Mouse (Mus musculus): ENCODE results near the gene Fgb.
A peak's percentile ranks its signal among the peaks of the same experiment; 100 is the strongest.

Fgb gene

DNA sequence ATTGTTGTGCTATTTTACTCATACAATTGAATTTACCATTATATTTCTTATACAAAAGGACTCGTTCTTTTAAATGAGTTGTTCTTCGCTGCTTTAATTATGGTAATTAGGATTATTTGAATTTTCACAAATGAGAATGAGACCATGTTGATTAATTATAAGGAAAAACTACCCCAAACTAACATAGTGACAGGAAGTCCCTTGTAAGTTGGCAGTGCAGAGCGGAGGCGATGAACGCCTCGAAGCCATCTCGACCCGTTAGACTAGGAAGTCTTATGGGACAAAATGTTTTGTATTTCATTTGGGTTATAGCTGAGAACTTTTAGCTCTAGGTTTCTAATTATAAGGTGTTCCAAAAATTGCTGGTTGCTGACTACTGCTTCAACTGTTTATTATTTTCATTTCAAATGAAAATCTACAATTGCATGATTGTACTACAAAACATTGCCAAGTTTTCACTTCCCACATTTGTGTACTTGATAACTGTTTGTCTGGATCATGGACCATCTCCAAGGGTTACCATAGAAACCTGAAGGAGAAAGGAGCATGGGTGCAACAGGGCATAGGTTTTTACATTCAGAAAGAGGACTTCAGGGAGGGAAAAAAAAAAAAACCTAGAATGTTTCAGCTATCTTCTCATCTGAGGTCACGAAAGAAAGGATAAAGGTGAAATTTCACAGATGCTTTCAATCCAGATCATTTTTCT, 22.0 kb downstream of the Fgb start:
- DNase-seq (ENCODE audit: low spot score in 2 of 2) = no peak

DNA sequence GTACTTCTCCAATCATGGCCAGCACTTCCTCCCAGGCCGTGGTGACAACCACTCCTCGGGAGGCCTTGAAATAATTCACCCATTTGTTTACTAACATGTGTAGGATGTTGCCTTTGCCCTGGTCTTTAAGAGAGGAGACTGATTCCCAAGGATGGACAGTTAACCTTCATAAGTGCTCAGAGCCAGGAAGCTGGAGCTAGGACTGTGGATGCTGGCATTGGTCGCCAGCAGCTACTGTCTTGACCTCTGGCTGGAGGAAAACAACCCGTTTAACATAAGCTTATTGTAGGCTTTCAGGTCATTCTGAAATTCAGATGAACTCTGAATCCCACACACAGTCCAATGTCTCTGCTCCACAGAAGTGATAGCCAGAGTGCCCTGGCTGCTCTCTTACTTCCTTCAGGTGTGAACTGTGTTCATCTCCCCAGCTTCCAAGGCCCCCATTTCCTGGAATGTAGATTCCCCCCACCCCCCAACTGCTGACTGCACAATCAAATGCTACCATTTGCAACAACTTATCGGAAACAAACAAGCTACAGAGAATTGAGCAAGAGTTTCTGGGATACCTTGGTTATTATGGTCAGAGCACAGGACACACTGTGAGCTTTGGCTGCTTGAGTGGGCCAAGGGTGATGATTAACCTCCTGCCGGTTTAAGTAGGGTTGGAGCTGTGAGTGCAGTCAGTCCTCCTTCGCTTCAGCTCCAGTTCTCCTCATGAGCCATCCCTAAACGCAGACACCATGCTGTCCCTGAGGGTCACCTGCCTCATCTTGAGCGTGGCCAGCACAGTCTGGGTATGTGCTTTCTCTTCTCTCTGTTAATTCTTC, 24.0 kb downstream of the Fgb start, which contains the start of gene Fga:
Gene Fga (plus strand): TSS at position 602 of the 827 bp plus-strand sequence.
- DNase-seq (ENCODE audit: low spot score in 2 of 2) = no peak

DNA sequence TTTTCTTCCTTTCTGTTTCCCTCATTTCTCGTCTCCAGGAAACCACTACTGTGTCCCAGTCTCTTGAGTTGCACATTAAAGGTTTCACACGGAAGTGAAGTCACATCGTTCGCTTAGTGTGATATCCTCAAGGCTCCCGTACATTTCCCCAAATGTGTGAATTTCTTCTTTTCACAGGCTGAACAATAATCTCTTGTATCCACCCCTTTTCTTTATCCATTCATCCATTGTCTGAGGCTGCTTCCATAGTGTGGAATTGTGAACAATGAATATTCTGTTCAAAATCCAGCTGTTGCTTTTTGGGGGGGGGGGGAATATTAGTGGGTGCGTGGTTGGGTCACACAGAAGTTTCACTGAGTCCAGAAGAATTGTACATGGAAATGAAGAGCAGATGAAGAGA, 24.6 kb downstream of the Fgb start:
- DNase-seq (ENCODE audit: low spot score in 2 of 2) = no peak

DNA sequence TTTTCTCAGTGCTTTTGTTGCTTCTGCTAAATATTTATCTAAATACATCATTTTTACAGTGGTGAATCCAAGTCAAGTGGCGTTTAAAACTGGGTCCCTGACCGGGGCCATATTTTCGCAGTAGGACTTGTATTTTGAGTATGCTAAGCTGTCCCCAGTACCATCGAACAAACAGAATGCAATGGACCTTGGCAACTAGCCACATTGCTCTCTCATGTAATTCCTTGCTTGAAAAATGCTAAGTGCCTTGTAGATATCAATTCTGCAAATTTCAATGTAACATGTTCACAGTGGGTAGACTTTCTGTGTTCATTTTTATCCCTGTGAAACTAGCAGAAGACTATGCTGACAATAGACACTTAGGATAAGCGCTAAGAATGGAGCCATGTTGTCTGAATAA, 28.5 kb downstream of the Fgb start:
- no peak for DNase-seq (ENCODE audit: low spot score in 2 of 2)

DNA sequence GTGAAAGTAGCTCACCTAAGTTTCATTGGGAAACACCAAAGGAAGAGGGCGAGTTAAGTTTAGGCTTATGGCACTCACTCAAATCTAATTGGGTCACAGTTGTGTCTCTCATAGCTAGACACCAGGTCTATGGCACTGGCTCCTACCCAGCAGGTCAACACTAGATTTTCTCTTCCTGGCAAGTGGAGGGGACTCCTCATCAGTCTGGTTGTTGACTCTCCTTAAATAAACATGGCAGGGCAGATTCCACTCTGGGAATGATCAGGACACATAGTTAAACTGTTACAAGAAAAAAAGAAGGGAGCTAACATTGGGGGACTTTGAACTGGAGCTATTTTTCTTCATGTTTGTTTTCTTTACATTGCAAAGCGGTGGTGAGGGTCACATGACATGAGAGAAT, 29.3 kb downstream of the Fgb start:
- no peak for DNase-seq (ENCODE audit: low spot score in 2 of 2)

DNA sequence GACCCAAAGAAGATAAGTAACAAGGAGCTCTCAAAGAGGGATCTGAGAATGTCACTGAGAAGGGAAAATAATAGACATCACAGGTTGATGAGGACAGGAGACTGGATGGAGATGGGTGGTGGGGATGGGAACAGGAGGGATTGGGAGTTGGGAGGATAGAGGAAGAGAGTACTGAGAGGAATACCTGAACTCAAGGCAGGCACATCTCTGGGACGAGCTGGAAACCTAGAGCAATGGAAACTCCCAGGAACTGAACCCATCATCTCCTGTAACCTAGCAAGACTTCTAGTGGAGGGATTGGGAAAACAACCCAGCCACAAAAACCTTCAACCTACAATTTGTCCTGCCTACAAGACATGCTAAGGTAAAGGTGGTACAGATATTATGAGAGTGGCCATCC, 33.4 kb downstream of the Fgb start:
- DNase-seq (ENCODE audit: low spot score in 2 of 2) = no peak

DNA sequence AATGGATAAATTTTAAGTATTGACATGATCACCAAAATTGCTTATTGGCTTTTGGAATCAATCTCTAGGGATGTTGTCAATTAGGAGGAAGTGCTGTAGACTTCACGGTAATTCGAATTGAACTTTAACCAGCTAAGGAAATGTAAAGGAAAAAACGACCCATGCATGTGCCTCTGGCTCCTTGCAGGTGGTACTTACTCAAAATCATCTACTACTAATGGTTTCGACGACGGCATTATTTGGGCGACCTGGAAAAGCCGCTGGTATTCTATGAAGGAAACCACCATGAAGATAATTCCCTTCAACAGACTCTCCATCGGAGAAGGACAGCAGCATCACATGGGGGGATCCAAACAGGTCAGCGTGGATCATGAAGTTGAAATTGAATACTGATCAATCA, 35.7 kb downstream of the Fgb start:
- DNase-seq (ENCODE audit: low spot score in 2 of 2) = no peak

DNA sequence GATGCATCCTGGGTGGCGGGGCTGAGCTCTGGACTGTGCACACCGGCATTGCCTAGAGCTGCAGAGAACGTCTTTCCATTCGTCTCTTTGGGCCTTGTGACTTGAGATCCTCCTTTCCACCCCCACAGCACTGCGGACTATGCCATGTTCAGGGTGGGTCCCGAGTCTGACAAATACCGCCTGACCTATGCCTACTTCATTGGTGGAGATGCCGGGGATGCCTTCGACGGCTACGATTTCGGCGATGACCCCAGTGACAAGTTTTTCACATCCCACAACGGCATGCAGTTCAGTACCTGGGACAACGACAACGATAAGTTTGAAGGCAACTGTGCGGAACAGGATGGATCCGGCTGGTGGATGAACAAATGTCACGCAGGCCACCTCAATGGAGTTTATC, 37.0 kb downstream of the Fgb start:
- no peak for DNase-seq (ENCODE audit: low spot score in 2 of 2)

DNA sequence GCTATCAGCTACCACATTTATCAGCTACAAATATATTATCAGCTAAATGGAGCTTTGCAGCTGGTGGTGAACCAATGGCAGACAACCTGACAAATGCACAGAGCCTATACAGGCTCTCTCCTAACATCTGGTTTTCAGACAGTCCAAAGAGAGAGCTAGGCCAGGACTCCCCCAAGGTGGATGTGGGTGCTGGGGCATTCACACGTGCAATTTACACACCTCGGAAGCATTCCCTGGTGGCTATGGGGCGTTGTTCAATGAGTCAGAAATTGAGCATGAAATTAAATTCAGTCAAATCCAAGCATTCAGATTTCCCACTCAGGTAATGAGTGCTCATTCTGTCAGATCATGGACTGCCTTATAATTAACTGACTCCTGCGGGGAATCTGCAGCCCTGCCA, 38.1 kb downstream of the Fgb start:
- DNase-seq (ENCODE audit: low spot score in 2 of 2) = no peak

DNA sequence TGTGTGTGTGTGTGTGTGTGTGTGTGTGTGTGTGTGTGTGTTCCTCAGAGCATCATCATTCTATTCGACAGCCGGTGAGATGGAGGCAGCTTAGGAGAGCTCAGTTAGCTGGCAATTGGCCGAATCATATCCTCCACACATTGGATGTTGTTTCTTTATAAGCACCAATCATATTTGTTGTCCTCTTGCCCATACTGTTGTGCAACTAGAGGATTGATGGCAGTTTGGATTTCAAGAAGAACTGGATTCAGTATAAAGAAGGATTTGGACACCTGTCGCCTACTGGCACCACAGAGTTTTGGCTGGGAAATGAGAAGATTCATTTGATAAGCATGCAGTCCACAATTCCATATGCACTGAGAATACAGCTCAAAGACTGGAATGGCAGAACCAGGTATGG, 38.5 kb downstream of the Fgb start:
- DNase-seq (ENCODE audit: low spot score in 2 of 2) = no peak

DNA sequence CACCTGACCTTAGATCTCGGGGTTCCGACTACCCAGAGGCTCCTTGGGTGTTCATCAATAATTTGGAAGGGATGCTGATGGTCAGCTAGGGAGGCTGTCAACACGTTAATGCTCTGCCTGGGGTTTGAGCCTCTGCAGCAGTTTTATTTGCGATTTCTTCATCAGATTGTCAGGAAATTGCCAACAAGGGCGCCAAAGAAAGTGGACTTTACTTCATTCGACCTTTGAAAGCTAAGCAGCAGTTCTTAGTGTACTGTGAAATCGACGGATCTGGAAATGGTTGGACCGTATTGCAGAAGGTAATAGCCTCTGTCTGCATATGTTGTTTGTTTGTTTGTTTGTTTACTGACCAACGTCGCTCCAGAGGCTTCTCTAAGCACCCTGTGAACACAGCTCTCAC, 39.4 kb downstream of the Fgb start:
- no peak for DNase-seq (ENCODE audit: low spot score in 2 of 2)

DNA sequence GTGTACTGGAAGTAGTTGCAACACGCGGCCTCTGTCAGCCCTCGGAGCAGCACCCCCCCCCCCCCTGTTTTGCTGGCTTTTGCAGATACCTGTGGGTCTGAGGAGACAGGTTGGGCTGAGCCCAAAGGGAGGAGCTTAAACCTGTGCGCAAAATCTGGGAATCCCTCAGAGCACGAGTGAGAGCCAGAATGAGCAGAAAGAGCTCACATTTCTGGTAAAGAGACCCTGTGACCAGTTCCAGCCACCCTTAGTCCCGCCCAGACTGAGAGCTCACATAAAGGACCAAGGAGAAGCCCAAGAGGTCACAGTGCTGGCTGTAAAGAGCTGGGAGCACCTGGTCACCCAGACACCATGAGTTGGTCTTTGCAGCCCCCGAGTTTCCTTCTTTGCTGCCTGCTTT, 42.1 kb downstream of the Fgb start, which contains the start of gene Fgg:
Gene Fgg (plus strand): TSS at position 168 of the 400 bp plus-strand sequence.
- DNase-seq (ENCODE audit: low spot score in 2 of 2) = no peak

DNA sequence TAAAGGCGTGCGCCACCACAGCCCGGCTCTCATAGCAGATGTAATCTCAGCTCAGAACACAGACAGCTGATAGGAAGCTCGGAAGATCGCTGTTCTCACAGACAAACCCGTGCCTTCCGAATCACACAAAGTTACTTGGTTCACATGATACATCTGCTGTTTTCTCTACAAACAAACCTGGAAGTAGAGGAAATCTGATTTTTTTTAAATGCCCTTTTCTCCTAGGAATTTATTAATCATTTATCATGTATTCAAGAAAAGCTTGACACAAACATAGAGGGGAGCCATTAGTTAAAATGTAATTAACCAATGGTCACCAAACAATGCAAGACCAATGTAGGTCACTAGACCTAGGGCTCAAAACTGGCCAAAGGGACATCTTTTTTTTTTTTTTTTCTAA, 44.9 kb downstream of the Fgb start:
- DNase-seq (ENCODE audit: low spot score in 2 of 2) = no peak

DNA sequence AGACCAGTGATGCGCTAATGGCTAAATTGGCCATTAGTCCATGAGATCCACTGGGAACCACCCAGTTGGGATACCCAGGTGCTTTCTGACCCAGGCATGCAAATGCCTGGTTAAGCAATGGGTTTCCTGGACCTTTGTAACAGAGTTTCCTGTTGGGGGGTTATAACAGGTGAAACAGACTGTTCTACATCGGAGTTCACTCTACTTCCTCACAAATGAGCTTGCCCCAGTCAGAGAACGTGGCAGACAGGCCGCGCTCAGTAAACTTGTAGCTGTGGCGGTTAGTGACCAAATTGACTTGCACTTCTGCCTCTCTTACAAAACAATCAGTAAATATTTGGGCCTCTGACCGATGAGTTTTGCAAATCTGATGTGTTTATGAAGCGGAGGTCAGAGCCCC, 46.6 kb downstream of the Fgb start:
- no peak for DNase-seq (ENCODE audit: low spot score in 2 of 2)

DNA sequence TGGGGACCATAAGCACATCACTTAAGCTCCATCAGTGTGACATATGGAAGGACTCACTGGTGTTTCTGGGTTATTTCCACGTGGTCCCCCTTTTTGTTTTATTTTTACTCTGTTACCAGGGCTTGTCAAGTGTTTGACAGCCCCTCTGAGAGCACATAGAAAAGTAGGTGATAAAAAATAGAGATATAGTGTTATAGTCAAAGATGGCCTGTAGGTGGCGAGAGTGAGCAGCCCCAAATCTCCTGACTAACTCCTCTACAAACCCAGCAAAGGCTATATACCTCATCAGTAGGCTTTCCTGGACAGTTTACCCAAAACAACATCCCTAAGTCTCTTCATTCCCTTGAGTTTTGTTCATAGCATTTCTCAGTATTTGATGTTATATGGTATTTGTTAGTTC, 47.5 kb downstream of the Fgb start:
- peak in 1 of 2 experiments; percentile 7 for DNase-seq (ENCODE audit: low spot score in 2 of 2)

DNA sequence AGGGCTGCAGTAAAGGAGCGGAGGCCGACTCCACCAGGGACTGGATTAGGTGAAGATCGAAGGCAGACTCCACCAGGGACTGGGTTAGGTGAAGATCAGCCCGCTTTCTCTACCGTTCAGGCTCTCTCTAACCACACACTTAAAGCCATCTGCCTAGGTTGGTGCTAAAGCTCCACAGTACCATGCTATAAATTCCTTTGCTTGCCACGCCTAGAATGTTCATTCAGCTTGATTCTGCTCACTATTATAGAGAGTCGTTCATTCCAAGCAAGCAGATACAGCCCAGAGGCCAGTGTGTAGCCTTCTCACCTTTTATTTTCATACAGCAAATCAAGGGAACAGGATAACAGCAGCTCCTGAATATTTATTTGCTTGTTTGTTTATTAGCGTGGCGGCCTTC, 49.7 kb downstream of the Fgb start:
- DNase-seq (ENCODE audit: low spot score in 2 of 2) = no peak

DNA sequence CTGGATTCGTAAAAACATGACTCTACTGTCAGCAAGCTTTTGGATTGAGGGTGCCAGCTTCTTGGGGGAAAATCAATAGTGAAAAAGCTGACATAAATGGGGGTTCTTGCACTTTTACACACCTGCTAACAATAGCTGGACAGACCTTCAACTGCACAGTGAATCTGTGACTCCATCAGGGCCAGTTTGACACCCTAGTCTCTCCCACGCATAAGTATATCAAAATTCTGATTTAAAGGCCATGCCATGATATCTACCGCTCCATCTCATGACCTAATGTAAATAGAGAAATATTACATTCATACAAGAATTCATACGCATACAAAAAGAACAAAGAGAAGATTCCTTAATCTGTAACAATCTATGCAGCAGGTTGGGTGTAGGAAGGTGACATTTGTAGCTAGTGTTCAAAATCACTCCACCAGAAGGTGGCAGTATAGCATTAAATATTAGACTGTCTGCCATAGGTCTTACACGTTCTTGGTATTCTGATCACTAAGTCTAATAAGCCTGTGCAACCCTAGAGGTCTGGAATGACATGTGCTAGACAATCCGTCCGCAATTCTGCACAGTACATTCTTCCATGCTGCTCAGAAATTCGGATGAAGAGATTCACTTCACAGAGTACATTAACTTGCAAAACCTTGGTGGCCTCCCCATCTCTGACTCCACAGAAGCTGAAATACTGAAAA, 50.7 kb downstream of the Fgb start:
- peak in 1 of 2 experiments; percentile 29 for DNase-seq (ENCODE audit: low spot score in 2 of 2)

DNA sequence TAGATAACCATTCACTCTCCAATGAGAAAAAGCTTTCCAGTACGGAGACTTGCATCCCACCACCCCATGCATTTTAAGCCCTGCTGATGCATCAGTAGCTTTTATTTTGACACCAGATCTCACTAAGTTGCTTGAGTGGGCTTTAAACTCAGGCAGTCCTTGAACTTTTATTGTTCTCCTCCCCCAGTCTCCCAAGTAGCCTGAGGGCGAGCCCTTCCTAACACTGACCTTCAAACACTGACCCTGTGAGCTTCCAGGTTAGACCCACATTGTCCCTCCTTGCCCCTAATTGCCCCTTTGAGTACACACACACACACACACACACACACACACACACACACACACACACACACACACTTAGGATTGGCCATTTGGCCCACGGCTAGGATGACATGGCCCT, 53.0 kb downstream of the Fgb start:
- DNase-seq (ENCODE audit: low spot score in 2 of 2) = no peak

DNA sequence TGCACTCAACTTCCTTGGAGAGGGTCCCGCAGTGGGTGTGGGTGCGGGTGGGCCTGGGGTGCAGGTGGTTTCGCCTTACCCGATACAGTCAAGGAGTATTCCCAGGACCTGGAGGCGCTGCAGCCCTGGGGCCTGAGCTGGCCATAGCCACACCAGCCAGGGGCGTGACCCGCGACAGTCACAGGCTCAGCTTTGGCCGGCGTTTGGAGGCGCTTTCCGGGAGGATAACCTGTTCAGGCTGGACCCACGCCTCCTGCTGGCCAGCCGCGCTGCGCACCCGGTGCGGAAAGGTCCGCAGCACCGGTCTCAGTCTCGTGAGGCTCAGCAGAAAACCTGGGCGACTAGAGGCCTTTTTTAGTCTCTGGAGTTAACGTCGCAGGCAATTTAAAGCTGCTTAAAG, 54.3 kb downstream of the Fgb start:
- no peak for DNase-seq (ENCODE audit: low spot score in 2 of 2)

DNA sequence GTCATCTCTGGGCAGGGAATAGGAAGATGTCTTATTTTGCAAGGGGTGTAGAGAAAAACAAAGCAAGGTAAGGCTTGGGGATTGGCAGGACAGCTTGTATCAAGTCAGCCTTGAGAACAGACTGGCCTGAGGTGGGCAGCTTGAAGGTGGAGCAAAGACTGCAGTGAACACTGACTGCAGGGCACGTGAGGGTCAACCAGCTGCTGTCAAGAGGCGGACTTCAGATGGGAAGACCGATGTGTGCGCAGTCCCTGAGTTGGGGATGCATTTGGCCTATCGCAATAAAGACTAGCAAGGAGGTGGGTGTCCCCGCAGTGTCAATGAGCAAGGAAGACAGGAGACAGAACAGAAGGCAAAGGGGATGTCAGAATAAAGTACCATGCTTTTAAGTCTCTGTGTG, 56.7 kb downstream of the Fgb start:
- DNase-seq (ENCODE audit: low spot score in 2 of 2) = no peak

DNA sequence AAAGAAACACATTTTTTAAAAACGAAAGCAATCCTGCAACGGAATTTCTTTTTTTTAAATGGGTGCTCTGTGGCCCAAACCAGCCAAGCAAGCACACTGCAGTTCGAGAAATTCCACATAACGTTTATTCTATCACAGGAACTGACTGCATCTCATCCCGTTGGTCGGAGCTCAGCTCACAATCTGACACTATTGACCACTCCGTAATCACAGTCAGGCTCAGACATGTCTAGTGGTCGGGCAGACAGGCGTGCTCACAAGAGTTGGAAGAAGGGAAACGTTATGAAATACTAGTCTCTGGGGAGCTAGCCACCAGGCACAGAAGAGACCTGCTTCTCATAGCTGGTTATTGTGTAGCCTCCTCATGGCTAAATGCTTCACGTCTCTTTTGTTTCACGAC, 57.7 kb downstream of the Fgb start:
- DNase-seq (ENCODE audit: low spot score in 2 of 2) = no peak

Measured in spleen, postnatal 36 days (tissue).